Mouse (Mus musculus) spleen, adult 2 months (tissue): Measurements from ENCODE around the gene Arhgap5. TPM values are rescaled to one million over a fixed set of nuclear protein-coding genes. Genes with fewer than 3 reads are reported as not detected.
A peak's percentile ranks its signal among the peaks of the same experiment; 100 is the strongest.

Experiments used
- DNase-seq, 2 experiments: peaks; one replicate each; pipeline versions ENCODE4 v3.0.0 to v3.0.0-alpha.2; 2012 to 2021; ENCODE audit warnings: low spot score in 2 of 2, low read depth in 1 of 2
- H3K27ac ChIP-seq: fragments of 200-500 bp; 2 replicates; pipeline ENCODE4 v1.5.1; 2012; ENCODE audit warnings: low read length, inconsistent platforms; ENCODE audit not compliant: insufficient read depth
- H3K27me3 ChIP-seq: fragments of 200-500 bp; 2 replicates; pipeline ENCODE4 v1.6.1; 2012; ENCODE audit warnings: mild to moderate bottlenecking, moderate library complexity, low read length, inconsistent platforms; ENCODE audit not compliant: control insufficient read depth, insufficient read depth
- H3K36me3 ChIP-seq: fragments of 200-500 bp; 2 replicates; pipeline ENCODE4 v1.6.1; 2012; ENCODE audit warnings: mild to moderate bottlenecking, low read length, inconsistent platforms; ENCODE audit not compliant: control insufficient read depth, insufficient read depth
- H3K4me1 ChIP-seq: fragments of 200-500 bp; 2 replicates; pipeline ENCODE4 v1.6.1; 2011; ENCODE audit warnings: inconsistent platforms; ENCODE audit not compliant: control insufficient read depth, insufficient read depth, insufficient read length
- H3K4me3 ChIP-seq: fragments of 200-500 bp; 2 replicates; pipeline ENCODE4 v1.5.1; 2011; ENCODE audit warnings: mild to moderate bottlenecking, inconsistent platforms; ENCODE audit not compliant: insufficient read depth, insufficient read length; ENCODE audit errors: extremely low read depth
- CTCF ChIP-seq: fragments of 200-500 bp; IDR thresholded peaks from 2 replicates; pipeline ENCODE4 v1.5.1; 2011; ENCODE audit warnings: mild to moderate bottlenecking, inconsistent platforms; ENCODE audit not compliant: insufficient read depth, insufficient read length, insufficient replicate concordance; ENCODE audit errors: extremely low read depth
- POLR2A ChIP-seq: fragments of 200-500 bp; IDR thresholded peaks from 2 replicates; pipeline ENCODE4 v1.6.1; 2011; ENCODE audit warnings: low read depth, low read length, inconsistent platforms
- WGBS: fragments of 180-500 bp; shearing (Covaris S2); methylation state at CpG from one replicate; pipeline ENCODE4 v1.1.7; 2018; 5-methylcytosine and 5-hydroxymethylcytosine counted together
- polyA plus RNA-seq: library from polyadenylated mRNA; depleted of rRNA; stranded (reverse); fragments of >200 nt; gene quantifications from 2 replicates; pipeline ENCODE4 v1.2.3, GENCODE M21; 2012

Gene Arhgap5
- polyA plus RNA-seq, 1 experiment: 0.55 TPM

GRCm38 (mm10) chr12:52587473-52588010 is 83.8 kb downstream of the Arhgap5 start:
- no peak overlapping the region for H3K4me3 ChIP-seq
- no peak overlapping the region for H3K27ac ChIP-seq
- no peaks in the 10 kb centered on the region for H3K4me1 ChIP-seq
- DNase-seq: no peak
- no peaks in the 10 kb centered on the region for H3K36me3 ChIP-seq
- TF ChIP-seq CTCF (no peak), POLR2A (no peak)
- no peaks in the 10 kb centered on the region for H3K27me3 ChIP-seq
- WGBS: 76% methylated on average over 2 of the region's 2 CpGs

DNA sequence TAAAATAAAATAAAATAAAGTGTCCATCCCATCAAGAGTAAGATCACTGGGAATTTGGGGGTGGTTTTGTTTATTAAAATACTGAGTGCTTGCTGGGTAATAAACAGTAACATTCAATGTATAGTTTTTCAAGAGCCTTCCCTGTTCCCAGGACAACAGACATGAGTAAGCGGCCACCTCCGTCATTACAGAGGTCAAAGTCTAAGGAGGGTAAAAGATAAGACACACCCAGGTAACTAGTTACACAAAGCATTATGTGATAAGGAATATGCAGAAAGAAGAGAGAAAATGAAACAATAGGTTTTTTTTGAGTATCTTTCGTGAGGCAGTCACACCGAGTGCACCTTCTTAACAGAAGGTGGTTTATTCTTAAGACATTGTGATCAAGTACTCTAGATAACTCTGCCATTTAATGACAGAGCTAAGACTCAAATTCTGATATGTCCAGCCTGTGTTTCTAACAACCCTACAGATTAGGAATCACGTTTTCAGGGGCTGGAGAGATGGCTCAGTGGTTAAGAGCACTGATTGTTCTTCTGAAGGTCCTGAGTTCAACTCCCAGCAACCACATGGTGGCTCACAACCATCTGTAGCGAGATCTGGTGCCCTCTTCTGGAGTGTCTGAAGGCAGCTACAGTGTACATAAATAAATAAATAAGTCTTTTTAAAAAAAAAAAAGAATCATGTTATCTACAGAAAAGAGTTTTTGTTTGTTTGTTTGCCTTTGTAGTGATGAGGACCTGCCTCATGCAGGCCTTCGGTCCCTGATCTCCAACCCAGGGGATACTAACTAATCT is 91.8 kb downstream of the Arhgap5 start:
- no peaks in the 10 kb centered on the region for H3K36me3 ChIP-seq
- 89% methylated on average over 7 of the region's 7 CpGs for WGBS
- H3K27ac ChIP-seq: no peak overlapping the region
- no peak for TF ChIP-seq POLR2A
- no peak for TF ChIP-seq CTCF
- H3K27me3 ChIP-seq: no peaks in the 10 kb centered on the region
- DNase-seq: no peak
- no peak overlapping the region for H3K4me3 ChIP-seq
- no peaks in the 10 kb centered on the region for H3K4me1 ChIP-seq

DNA sequence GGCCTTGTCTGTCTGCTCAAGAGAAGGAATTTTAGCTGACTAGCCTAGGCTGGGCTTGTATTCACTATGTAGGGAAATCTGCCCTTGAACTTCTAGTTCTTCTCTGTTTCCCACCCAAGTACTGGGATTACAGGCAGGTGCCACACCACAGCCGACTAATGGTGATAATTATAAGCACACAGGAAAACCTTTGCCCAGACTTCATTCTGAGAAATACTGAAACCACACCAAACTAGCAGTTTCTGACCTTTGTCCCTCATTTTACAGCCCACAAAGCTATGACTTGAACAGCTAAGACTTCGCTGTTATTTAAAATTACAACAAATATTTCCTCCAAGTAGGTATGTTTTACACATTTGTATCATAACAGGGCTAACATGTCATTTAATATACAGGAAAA is 98.7 kb downstream of the Arhgap5 start:
- Histone ChIP-seq H3K4me3 (no peak overlapping the region; the same call in 1 of the 2 replicates), H3K4me1 (peaks cover 3% of the 10 kb centered on the region), H3K27ac (no peak overlapping the region), H3K27me3 (no peaks in the 10 kb centered on the region), H3K36me3 (no peaks in the 10 kb centered on the region)
- TF ChIP-seq POLR2A (no peak), CTCF (no peak)
- no peak for DNase-seq
- 10% methylated on average over 2 of the region's 2 CpGs for WGBS

GRCm38 (mm10) chr12:52602883-52603694 is 99.3 kb downstream of the Arhgap5 start:
- peak overlapping the region; percentile 90 for H3K27ac ChIP-seq
- DNase-seq: peak; percentile 84 to 92
- H3K4me3 ChIP-seq: peak overlapping the region; percentile 80
- peaks cover 4% of the 10 kb centered on the region for H3K4me1 ChIP-seq
- no peaks in the 10 kb centered on the region for H3K27me3 ChIP-seq
- no peaks in the 10 kb centered on the region for H3K36me3 ChIP-seq
- WGBS: under 1% methylated on average over 35 of the region's 35 CpGs
- peak; percentile 91 for TF ChIP-seq POLR2A
- TF ChIP-seq CTCF: no peak

DNA sequence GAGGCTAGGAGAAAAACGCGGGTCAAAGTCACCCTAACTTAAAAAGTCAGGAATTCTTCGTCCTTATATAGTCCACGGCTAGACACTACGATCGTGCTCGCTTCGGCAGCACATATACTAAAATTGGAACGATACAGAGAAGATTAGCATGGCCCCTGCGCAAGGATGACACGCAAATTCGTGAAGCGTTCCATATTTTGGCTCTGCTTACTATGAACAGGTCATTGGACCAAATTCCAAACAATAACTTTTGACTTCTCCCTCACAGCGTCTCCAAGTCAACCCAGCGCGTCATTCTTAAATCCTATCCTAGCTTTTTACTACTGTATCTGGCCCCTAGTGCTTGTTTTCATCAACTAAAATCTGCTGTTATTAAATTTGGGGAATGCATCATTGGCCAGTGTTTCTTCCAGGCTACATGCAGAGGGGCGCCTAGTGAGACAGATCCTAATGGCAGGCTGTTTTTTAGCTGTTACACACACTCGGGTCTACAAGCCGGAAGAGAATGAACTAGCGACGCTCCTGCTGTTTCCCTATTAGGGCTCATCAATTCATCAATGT is 100.0 kb downstream of the Arhgap5 start:
- Histone ChIP-seq H3K27ac (peak overlapping the region; percentile 90), H3K4me3 (peak overlapping the region; percentile 80), H3K27me3 (no peaks in the 10 kb centered on the region), H3K36me3 (no peaks in the 10 kb centered on the region), H3K4me1 (peaks cover 4% of the 10 kb centered on the region)
- TF ChIP-seq POLR2A (no peak), CTCF (no peak)
- DNase-seq: peak in 1 of 2 experiments; percentile 4
- under 1% methylated on average over 21 of the region's 21 CpGs for WGBS

- H3K36me3 ChIP-seq: no peaks in the 10 kb centered on the region
- peak; percentile 94 for DNase-seq
- H3K4me3 ChIP-seq: peak overlapping the region; percentile 80
- under 1% methylated on average over 33 of the region's 33 CpGs for WGBS
- no peaks in the 10 kb centered on the region for H3K27me3 ChIP-seq
- peaks cover 4% of the 10 kb centered on the region for H3K4me1 ChIP-seq
- TF ChIP-seq CTCF (no peak), POLR2A (peak; percentile 56)
- H3K27ac ChIP-seq: peak overlapping the region; percentile 99
Measured at GRCm38 (mm10) chr12:52604256-52604991, 100.7 kb downstream of the Arhgap5 start.
